Mouse (Mus musculus): ENCODE measurements at regions not wholly inside any gene's neighbourhood (a gene's known extent, or its start where the extent isn't known, plus 50 kb on each side); places are given as distances from the start of the nearest gene placed in this dataset.

DNA sequence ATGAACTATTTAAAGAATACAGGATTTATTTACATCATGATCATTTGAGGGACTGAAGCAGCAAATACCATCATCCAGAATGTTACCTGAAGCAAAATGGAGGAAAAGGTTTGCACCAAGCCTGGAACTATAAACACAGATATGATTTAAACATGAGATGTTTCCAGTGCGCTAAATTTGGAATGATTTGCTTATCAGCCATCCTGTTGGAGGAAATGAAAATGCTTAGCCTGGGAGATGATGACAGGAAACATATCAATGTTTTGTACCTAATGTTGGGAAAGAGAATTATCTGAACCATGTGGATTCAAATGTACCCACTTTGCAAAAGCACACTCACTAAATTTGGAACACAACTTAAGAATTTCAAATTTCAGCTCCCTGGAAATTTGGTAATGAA lies 149.3 kb downstream of the Adgra3 start:
- DNase-seq (ENCODE audit: low spot score in 2 of 2): no peak

DNA sequence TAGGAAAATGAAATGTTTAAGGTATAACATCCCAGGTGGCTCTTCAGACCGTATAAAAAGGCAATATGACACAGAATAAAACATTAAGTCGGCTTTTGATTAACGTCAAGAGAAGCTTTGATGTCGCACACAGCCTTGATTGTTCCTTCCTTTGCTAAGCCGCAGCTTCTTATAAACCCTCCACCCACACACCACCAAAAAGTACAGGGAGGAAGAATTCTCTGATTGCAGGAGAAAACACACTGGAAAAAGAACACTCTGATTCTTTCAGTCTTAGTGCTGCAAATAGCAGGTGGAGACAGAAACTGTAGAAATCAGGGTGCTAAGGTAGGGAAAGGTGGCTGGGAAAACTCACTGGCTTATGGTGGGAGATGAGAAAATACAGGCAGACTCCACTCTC lies 162.7 kb downstream of the Adgra3 start:
- DNase-seq (ENCODE audit: low spot score in 2 of 2): peak; percentile 20

DNA sequence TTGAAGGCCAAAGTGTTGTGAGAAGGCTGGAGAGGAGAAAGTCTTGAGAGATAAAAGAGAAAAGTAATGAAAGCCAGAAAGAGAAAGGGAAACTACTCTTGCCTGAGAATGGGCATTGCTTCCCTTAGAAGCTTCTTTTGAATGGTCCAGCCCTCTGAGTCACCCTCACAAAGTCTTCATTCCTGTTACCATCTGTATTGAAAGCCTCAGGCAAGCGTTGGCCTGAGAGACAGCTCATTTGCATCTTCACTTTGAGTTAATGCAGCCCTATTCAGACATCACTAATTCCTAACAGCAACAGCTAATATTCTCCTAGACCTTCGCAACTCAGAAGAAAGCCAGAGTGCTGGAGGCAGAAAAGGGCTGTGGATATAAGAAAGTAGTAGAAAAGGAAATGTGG lies 178.4 kb downstream of the Adgra3 start:
- no peak for DNase-seq (ENCODE audit: low spot score in 2 of 2)

DNA sequence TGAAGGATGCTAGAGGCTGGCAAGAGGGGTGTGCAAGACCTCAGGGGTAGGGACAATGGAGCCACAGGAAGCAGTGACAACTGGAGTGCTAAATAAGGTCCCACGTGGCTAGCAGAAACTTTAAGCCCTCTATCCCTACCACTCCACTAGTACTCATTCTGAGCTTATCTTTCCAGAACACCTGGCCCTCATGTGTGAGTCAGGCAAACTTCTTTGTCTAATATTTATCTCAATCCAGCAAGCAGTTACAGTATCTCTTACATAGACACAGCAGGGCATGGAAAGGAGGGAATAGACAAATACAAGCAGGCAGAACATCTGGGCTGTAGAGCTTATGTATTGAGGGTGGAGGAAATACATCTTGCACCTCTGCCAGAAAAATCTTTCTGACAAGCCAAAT lies 182.6 kb downstream of the Adgra3 start:
- DNase-seq (ENCODE audit: low spot score in 2 of 2): no peak

DNA sequence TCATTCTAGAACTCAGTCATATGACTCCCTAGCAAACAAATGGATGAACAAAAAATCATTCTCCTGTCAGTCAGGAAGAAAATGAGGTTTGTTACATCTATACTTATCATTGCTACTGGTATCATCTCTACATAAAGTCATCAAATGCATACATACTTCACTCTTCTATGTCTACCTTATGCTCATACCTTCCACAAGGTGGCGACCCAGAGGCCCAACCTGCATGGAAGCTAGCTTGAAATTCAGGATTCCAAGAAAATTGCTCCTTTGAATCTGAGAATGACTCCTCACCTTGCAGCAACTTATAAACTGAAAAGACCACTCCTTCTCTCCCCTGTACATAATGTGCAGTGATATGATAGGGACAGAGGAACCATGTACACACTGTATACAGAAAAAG lies 201.6 kb downstream of the Adgra3 start:
- no peak for DNase-seq (ENCODE audit: low spot score in 2 of 2)

DNA sequence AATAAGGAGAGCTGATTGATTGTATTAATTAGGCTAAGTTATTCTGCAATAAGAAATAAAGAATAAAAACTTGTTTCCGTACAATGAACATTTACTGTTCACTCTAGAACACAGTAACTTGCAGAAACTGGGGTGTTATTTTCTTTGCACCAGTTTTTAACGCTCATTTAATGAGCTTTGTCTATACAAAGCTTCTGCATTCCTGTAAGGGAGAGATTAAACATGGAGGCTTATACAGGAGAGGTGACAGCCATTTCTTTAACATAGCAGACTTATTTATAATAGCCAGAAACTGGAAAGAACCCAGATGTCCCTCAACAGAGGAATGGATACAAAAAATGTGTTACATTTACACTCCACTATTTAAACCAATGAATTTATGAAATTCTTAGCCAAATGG lies 202.8 kb downstream of the Adgra3 start:
- no peak for DNase-seq (ENCODE audit: low spot score in 2 of 2)

DNA sequence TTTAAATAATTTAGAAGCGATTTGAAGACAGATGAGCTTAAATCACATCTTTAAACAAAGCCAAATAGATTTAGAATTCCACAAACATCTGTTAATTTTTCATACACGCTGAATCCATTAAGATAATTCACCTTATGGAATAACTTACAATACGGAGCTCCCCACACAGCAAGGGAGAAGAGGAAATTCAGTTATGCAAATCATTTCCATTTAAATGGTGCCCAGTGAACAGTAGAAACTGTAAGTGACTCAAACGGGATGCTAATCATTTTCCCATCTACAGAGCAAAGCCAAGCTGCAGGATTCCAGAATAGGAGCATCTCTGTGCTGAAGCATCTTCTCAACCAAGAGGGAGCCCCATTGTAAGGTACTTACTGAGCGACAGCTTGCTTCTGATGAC lies 210.1 kb downstream of the Adgra3 start:
- no peak for DNase-seq (ENCODE audit: low spot score in 2 of 2)

DNA sequence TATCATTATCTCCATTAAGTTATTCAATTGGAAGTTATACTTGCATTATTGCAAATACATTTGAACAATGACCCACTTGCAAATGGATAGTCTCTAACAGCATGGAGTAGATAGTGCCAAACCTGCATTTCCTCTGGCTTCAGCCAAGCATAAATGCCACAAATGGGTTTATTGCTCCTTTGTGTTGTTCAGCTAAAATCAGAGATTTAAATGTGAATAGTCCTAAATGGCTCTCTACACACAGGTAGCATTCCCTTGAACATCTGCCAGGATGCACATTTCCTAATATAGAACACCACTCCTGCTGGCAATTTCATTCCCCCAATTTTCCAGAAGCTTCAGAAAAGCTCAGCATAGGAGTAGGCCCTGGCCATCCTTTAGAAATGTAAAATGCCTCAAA lies 210.6 kb downstream of the Adgra3 start:
- no peak for DNase-seq (ENCODE audit: low spot score in 2 of 2)

DNA sequence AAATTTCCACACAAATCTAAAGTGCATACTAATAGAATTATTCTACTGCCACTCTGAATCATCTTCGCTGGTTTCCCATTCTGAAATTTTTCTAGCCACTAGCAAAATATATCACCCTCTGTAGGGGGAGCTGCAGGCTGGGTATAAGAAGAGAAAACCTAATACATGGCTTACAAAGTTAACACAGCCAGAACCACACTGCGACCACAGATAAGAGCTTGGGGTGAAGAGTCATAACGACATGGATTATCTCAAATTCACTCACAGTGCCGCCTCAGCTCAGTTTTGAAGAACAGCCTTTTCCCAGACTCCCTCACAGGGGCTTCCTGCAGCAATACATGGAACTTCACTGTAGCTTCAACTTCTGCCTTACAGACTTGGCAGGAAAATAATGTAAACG lies 240.0 kb downstream of the Adgra3 start:
- DNase-seq (ENCODE audit: low spot score in 2 of 2): no peak

DNA sequence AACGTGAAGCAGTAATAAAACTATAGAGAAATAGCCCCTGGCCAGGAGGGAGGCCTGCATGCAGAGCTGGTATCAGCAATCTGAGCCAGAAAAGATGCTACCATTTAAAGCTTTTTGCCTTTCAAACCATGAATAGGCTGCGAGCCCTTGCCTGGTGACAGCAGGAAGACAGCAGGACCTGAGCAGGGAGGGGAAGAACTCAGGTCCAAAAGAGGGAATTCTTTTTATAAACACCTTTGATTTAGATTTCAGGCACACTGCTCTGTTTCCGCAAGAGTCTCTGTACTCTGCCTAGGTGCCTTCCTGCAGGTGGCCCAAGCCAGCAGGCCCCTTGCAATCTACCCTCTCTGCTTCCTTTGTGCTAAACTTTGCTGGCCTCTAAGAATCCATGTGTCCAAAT lies 242.1 kb downstream of the Adgra3 start:
- DNase-seq (ENCODE audit: low spot score in 2 of 2): no peak

DNA sequence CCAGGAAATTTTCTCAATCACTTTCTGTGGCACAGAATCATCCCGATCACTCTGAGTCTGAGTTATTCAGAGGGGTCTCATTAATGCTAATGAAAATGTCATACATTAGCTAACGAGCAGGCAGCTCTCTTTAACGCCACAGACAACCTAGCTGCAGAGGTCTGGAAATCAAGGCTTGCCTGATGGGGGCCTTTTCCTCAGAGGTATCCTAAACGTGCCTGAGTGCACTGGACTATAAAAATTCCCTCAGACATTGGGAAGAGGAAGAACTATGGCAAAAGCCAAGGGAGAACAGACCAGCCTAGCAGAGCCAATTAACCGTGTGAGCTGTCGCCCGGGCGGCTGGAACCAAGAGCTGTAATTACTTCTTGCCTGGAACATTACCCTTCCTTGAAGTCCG lies 245.5 kb downstream of the Adgra3 start:
- no peak for DNase-seq (ENCODE audit: low spot score in 2 of 2)

DNA sequence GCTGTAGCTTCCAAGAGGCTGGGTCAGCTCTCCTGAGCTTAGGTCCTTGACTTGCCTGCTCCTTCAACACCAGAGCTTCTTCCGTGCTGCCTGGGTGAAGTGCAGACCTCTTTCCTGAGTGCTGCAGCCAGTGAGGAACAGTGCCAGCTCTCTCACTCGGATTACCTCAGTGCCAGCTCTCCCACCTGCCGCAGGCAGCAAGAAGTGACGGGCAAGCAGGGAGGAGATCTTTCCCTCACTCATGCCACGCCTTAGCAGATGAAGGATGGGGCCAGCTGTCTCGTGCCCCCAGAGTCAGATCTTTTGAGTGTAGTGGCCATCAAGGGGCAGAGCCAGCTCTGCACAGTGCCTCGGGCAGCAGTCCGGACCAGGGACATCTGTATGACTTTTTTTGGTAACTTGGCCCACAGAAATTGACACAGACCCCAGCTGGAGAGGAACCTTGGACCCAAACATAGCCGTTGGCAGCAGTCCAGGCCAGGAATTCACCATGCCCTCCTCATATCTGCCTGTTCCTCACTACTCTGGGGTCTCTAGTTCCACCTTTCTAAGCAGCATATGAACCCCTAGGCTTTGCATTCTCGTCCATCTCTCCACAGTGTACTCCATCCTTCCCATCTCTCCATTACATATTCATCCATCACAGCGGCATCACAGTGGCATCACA lies 263.9 kb upstream of the Kcnip4 start:
- DNase-seq (ENCODE audit: low spot score in 2 of 2): no peak

DNA sequence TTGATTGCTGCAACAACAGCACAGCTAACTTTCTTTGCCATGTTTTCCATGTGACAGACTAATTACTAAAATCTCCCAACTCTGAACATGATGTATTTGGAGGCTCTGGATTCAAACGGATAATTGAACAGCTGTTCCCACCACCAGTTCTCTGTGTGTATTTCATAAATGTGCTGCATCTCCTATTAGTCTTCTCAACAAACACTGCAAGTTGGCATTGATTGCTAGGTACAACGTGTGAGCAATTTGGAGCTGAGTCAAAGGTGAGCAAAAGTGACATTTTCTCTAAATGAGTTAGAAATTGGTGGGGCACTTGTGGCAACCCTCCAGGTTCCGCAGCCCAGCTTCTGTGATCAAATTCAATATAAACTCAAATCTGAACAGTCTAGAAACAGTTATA lies 259.0 kb upstream of the Kcnip4 start:
- peak in 1 of 2 experiments; percentile 5 for DNase-seq (ENCODE audit: low spot score in 2 of 2)

DNA sequence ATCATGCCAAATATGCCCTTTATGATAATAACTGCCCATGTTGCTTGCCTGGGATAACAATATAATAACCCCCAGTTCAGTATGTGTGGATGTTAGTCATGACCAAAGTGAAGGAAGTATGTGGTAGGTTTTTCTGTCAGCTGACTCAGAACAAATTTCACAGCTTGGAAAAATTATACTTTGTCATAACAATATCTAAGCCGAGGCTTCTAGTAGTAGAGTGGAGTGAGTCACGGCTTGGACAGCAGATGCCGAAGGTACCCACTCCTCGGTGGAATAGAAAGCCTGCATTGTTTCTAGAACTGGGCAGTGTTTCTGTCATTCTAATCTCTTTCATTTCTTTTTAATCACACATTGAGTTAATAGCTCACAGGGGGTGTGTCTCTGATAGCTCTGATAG lies 236.3 kb upstream of the Kcnip4 start:
- peak in 1 of 2 experiments; percentile 5 for DNase-seq (ENCODE audit: low spot score in 2 of 2)

DNA sequence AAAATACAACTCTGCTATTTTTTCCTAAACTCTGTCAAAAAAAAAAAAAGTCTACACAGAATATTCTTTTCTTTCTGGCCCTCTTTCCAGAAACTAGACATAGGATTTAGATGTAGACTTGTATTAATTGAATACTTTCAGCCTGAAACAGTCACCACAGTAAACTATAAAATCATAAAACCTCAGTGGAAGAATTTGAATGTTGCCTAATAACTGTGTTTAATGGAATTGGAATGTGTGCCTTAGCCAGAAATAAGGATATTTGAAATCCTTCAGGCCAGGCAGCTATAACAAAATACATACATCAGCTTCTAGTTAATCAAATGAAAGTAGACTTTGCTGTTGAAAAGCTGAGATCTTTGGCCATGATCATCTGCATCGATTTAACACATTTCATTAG lies 230.8 kb upstream of the Kcnip4 start:
- DNase-seq (ENCODE audit: low spot score in 2 of 2): no peak

DNA sequence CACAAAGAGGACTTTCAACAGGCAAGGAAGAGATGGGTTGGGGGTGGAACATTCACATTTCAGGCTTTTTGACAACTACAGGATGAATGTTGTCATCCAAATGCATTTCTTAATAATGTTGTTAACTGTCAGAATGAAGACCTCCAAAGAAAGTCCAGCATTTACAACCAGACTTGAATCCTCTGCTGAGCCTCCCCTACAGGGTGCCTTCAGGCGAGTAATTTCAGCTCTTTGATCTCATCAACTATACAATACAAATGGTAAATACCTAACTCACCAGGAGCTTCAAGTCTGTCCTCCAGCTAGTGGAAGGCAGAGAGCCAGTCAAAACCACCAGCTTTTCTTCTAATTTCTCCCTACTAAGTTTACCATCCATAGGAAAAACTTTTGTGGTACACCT lies 187.9 kb upstream of the Kcnip4 start:
- no peak for DNase-seq (ENCODE audit: low spot score in 2 of 2)

DNA sequence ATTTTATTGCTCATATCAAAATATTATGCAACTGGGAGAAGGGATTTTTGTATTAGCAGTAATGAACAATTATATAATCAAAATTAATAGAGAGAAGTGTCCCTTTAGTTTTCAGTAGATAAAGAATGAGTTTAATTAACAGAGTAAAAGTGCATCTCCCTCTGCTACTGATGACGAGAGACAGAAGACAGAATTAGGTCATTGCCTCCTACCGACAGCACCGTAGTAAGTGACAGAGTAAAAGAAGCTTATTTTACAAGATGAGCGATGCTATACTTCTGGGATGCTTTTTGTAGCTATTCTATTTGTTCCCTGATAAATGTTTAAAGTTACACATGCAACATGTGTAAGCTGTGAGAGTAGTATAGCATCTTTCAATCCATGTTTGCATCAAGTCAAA lies 157.4 kb upstream of the Kcnip4 start:
- no peak for DNase-seq (ENCODE audit: low spot score in 2 of 2)

DNA sequence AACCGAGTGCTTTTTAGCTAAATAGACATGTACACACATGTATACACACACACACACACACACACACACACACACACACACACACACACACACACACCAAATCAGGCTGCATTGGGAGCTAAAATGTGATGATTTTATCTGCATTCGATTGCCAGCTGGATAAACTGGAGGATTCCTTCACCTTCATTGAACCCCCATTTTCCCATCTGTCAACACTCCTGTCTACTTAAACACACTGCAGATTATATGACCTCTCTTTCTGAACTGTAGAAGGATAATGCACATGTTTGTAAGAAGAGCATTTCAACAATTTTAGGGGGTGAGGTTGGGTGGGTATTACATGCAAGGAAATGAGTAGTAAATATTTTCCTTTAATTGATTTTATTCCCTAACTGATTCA lies 156.8 kb upstream of the Kcnip4 start:
- DNase-seq (ENCODE audit: low spot score in 2 of 2): no peak

DNA sequence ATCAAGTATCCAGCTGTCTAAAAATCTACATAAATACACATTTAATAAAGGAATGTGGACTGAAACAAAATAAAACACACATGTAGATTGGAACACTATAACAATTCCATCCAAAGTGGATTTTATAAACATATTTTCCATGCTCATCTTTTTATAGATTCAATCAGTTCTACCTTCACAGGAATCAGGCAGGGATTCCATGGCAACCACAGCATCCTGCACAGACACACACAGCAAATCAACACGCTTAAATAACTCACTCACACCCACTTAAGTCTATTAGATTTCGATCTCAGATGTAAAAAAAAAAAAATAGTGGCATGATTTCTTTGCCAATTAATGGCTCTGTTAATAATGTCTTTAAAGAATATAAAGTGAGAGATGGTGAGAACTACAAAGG lies 151.2 kb upstream of the Kcnip4 start:
- no peak for DNase-seq (ENCODE audit: low spot score in 2 of 2)

DNA sequence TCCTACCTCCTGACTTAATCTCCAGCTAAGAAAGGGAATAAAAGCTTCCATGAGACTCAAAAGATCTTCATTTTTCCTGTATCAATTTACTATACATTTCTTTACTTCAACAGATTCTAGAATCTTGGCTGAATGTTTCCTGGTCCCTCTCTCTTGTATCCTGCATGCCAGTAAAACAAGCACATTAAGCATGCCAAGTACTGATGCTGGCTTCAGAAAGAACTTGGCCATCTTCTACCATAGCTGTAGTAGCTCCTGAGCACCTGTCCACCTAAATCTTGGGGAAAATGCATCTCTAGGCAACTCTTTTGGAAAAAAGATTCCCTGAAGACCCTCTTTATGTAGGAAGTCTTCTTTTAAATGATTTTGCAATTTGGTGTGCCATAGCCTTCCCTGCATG lies 140.5 kb upstream of the Kcnip4 start:
- no peak for DNase-seq (ENCODE audit: low spot score in 2 of 2)

DNA sequence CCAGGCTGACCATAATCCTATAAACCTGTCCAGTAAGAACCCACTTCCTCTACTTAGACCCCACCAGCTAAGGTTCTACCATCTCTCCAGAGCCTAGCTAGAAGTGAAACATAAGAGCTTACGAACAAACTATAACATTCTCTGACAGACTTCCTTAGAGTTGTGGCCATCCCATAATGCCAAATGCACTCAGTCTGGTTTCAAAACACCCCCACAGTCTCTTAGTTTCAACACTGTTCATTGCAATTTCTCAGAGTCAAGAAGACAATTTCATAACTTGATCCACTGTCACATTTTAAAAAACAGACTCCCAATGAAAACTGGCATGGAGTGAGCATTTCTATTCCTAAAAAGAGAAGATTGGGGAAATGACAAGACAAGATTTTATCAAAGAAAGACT lies 139.2 kb upstream of the Kcnip4 start:
- DNase-seq (ENCODE audit: low spot score in 2 of 2): no peak

DNA sequence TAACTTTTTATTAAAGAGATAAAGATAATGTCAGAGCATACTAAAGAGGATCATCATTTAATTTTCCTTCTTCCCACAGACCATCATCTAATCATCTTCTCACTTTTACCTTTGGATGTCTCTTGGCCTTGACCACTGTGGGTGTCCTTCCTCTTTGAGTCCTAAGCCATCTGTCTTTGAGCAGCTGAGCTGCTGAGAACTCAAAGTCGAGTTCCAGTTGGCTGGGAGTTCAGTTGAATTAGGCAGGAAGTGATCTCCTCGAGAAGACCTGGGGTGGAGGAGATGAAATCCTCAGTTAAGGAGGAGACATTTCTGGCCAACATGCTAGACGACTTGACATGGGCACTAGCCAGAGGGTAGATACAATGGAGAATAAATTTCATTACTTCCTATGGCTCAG lies 137.4 kb upstream of the Kcnip4 start:
- no peak for DNase-seq (ENCODE audit: low spot score in 2 of 2)

DNA sequence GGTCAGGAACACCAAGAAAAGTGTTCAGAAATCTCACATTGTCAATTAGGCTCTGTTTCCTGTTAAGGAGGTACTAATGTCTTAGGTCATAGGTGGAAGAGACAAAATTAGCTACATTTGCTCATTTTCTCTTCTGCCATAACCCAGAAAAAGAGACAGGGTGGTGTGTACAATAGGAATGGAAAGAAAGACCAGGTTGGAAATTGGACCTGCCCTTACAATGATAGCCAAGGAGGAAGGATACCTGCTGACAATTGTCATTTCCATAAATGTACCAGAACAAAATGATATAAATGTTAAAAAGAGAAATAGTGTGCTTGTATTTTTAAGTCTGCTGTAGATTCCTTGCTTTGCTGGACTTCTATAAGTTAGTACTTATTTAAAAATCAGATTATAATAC lies 135.9 kb upstream of the Kcnip4 start:
- DNase-seq (ENCODE audit: low spot score in 2 of 2): no peak

DNA sequence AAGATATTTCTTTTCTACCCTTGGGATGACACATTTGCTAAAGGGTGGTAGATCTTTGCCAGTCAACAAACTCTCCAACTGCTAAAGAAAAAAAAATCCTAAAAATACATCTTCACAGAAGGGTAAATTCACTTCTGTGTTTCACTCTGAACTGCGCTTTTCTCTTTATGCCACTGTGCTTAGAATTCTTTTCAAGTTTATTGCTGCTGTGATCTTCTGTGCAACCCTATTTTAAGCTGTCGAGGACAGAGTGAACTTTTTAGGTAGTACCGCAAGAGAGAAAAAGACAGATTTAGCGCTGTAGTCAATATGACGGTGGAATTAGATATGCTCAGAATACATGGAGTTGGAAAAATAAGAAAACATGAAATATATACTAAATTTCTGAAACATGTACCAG lies 126.2 kb upstream of the Kcnip4 start:
- DNase-seq (ENCODE audit: low spot score in 2 of 2): peak in 1 of 2 experiments; percentile 22

DNA sequence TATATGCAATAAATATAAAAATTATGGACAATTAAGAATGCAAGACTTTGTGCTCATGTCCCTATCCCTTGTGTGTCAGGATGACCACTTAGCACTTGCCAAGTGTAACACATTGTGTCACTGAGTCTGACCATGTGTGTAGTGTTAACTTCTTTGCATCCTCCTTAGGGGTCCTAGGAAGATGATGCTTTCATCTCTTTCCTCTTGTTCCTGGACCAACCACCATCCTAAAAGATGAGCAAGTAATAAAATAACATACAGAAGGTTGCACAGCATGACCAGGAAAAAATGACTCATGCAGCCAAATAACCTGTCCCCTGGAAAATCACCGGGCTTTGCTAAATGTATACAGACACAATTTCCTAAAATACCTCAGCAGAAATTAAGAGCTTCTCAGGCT lies 121.1 kb upstream of the Kcnip4 start:
- no peak for DNase-seq (ENCODE audit: low spot score in 2 of 2)

Data from left cerebral cortex, adult 9 months (tissue).